Mouse (Mus musculus) layer of hippocampus, adult 2 months (tissue): ENCODE results near the gene Slc30a5. TPM values are rescaled to one million over a fixed set of nuclear protein-coding genes. Genes with fewer than 3 reads are reported as not detected.
A peak's percentile ranks its signal among the peaks of the same experiment; 100 is the strongest.

Source experiments
- DNase-seq, 2 experiments: peaks; one replicate each; pipeline ENCODE4 v3.0.0; 2022; ENCODE audit warnings: low spot score in 2 of 2
- H3K27ac ChIP-seq: fragments of 200-600 bp; 2 replicates; pipeline ENCODE4 v1.8.1; 2022
- H3K4me3 ChIP-seq: fragments of 200-600 bp; 2 replicates; pipeline ENCODE4 v1.8.1; 2022; ENCODE audit warnings: mild to moderate bottlenecking
- CTCF ChIP-seq: fragments of 200-600 bp; conservative IDR thresholded peaks from 2 replicates; pipeline ENCODE4 v1.8.1; 2022; ENCODE audit warnings: antibody characterized with exemption, mild to moderate bottlenecking, moderate library complexity
- total RNA-seq, 2 experiments: library from RNA; stranded (reverse); gene quantifications; 2 replicates each; pipeline ENCODE4 v1.2.3; 2021

The Slc30a5 gene
- total RNA-seq, 2 experiments from 2014 or later: 34.8 to 37.4 TPM

DNA sequence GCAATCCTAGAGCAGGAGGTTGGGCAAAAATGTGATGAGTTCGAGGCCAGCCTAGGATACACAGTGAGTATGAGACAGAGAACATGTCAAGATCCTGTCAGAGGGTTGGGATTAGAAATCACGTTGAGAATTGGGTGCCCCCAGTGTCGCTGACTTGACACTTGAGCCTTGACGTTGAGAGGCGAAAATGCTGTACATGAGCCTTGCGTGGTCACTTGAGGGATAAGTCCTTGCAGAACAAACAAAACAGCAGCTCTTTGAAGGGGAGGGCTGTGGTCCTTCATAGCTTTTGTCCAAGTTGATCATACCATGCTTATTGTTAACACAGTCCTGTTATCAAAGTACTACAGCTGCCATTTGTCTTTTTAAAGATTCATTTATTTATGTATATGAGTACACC is 56.5 kb downstream of the Slc30a5 start:
- H3K4me3 ChIP-seq: no peak overlapping the region
- H3K27ac ChIP-seq: no peak overlapping the region
- DNase-seq: no peak
- no peak for TF ChIP-seq CTCF

DNA sequence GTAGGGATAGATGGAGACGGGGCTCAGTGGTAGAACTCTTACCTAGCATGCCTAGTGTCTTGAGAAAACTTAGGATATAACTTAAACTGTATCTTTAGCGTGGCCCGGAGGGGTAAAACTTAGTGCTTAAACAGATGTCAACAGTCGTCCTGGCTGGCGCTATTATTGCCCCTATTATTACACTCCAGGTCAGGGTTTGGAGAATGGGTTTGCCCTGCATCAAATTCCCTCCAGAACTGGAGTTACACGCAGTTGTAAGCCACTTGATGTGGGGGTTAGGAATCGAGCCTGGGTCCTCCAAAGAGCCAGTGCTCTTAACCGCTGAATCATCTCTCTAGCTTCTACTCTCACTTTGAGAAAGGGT is 57.2 kb downstream of the Slc30a5 start:
- H3K27ac ChIP-seq: peak overlapping the region; percentile 61; the same call in 1 of the 2 replicates
- TF ChIP-seq CTCF: no peak

DNA sequence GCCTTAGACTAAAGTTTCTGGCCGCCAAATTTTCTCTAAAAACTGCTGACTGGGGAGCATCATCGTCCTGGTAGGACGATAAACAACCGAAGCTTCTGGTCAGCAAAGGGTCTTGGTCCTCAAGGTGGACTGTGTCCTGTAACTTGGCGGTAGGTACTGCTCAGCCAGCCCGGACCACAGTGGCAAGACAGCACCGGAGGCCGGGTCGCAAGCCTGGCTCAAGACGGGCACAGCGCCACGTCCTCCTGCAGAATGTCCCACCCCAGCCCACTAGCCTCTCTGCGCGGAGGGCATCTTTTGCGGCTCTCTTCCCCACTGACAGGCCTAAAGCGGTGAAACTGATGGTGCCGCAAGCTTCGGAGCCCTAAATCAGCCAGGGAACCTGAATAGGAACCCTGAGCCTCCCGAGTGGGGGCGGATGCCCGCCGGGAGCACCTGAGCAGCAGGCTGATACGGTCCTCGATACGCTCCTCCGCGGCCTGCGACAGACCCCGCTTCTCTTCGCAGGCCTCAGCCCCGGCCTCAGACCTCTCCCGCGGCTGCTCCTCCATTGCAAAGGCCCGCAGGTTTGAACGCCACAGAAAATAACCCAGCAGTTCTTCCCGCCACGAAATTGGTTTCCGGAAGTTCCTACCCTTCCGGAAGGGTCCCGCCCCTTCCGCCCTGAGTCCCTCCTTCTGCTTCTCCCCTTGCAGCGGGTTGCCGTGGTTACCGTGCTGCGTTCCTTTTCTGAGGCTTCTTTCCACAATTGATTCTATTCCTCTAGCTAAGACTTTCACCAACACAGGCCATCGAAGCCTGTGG is 57.8 kb downstream of the Slc30a5 start, which contains the start of gene Cenph:
Gene Cenph, minus strand, starts transcription at position 648 of the 804 bp plus-strand sequence.
- H3K4me3 ChIP-seq: peak within 1 kb of the TSS; percentile 61
- DNase-seq: peak; percentile 79 to 82
- no peak for TF ChIP-seq CTCF
- H3K27ac ChIP-seq: peak within 1 kb of the TSS; percentile 61; the same call in 1 of the 2 replicates

More for the DNA sequence above, 57.2 kb downstream of the Slc30a5 start:
- no peak for DNase-seq
- peak overlapping the region; percentile 61 for H3K4me3 ChIP-seq

GRCm38 (mm10) chr13:100774704-100775103 is 58.5 kb downstream of the Slc30a5 start:
- TF ChIP-seq CTCF: no peak
- Histone ChIP-seq H3K4me3 (no peak overlapping the region), H3K27ac (no peak overlapping the region)
- no peak for DNase-seq

- H3K27ac ChIP-seq: no peak overlapping the region
- no peak for TF ChIP-seq CTCF
- H3K4me3 ChIP-seq: no peak overlapping the region
- DNase-seq: no peak
Measured at GRCm38 (mm10) chr13:100755329-100755728, 77.9 kb downstream of the Slc30a5 start.

DNA sequence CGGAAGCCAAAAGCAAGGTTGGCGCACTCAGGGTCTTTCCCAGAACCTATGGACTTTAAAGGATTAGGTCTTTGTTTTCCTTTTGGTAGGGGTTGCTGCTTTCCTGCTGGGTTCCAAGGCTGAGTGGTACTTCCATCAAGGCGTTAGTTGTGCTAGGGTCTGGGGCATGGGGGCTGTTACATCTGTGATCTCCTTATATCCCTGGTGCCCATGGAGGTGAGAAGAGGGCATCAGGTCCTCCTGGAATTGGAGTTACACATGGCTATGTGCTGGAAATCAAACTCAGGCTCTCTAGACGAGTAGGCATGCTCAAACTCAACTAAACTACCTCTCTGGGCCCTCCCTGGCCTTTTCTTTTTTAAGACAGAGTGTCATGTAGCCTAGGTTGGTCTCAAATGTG is 79.0 kb downstream of the Slc30a5 start:
- Histone ChIP-seq H3K4me3 (no peak overlapping the region), H3K27ac (no peak overlapping the region)
- no peak for TF ChIP-seq CTCF
- DNase-seq: no peak

DNA sequence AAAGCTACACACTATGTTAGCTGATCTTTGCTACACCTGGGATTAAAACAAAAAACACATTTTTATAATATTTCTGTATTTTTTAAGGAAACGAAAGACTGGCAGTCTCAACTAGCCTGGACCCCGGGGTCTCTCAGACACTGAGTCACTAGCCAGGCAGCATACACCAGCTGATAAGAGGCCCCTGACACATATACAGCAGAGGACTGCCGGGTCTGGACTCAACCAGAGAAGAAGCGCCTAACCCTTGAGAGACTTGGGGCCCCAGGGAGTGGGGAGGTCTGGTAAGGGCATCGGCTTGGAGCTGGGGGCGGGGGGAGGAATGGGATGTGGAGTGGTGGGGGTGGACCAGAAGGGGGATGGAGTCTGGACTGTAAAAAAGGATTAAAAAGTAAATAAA is 80.2 kb downstream of the Slc30a5 start:
- no peak overlapping the region for H3K4me3 ChIP-seq
- no peak for TF ChIP-seq CTCF
- no peak for DNase-seq
- no peak overlapping the region for H3K27ac ChIP-seq

Other genes with a start within 250 kb of the Slc30a5 start
- 1 to 10 TPM; 1.3 to 1.6 TPM for gene Marveld2, start 216.5 kb downstream of the Slc30a5 start, total RNA-seq
- 10 to 100 TPM; 90.7 to 91.6 TPM for gene Ak6, start 182.4 kb downstream of the Slc30a5 start, total RNA-seq
- gene Rad17, start 182.4 kb downstream of the Slc30a5 start, total RNA-seq: 10 to 100 TPM; 13.5 to 15.6 TPM
- gene Taf9, start 181.8 kb downstream of the Slc30a5 start, total RNA-seq: 10 to 100 TPM; 14.4 to 20.7 TPM
- gene Ccdc125, start 163.7 kb downstream of the Slc30a5 start, total RNA-seq: under 1 TPM; 0.20 to 0.23 TPM
- gene Cdk7, start 102.5 kb downstream of the Slc30a5 start, total RNA-seq: 10 to 100 TPM; 40.2 to 40.4 TPM
- 10 to 100 TPM; 51.1 to 56.0 TPM for gene Mrps36, start 88.8 kb downstream of the Slc30a5 start, total RNA-seq
- under 1 TPM in 1 of 2 experiments, not detected in 1; 0.38 TPM for gene Cenph, start 57.5 kb downstream of the Slc30a5 start, total RNA-seq
- under 1 TPM; 0.29 to 0.90 TPM for gene Ccnb1, start 46.9 kb downstream of the Slc30a5 start, total RNA-seq